Mouse (Mus musculus): ENCODE data around the gene Gas2l3. TPM values are rescaled to one million over a fixed set of nuclear protein-coding genes. Genes with fewer than 3 reads are reported as not detected.
A peak's percentile ranks its signal among the peaks of the same experiment; 100 is the strongest.

The Gas2l3 gene
- total and polyA plus RNA-seq, 2 experiments from 2014 or later, result 8.0 to 19.7 TPM

- H3K36me3 ChIP-seq (replicated peaks; ENCODE audit: control insufficient read depth, insufficient read depth, low read length), result no peaks in the 10 kb centered on the region
- 0 out of 2 replicates have a peak, but pooled peaks cover 4% of the 10 kb centered on the region for H3K9me3 ChIP-seq (replicated peaks; ENCODE audit: control insufficient read depth, low read length)
- no peaks in the 10 kb centered on the region for H3K27me3 ChIP-seq (ENCODE audit: control insufficient read depth, insufficient read depth, low read length)
- no peak for TF ChIP-seq EP300 (IDR thresholded peaks at IDR 0.05; ENCODE audit: low read depth)
- no peak for TF ChIP-seq CTCF (IDR thresholded peaks at IDR 0.05; ENCODE audit: low read depth)
- DNase-seq (ENCODE audit: low spot score) (no peak), ATAC-seq (ENCODE audit: insufficient read depth, low read depth) (no peak)
- H3K27ac ChIP-seq (ENCODE audit: low read depth), result no peak overlapping the region
- no peaks in the 10 kb centered on the region for H3K4me1 ChIP-seq (ENCODE audit: control insufficient read depth, insufficient read depth)
- no peak overlapping the region for H3K4me2 ChIP-seq (ENCODE audit: low read depth, low read length)
- H3K4me3 ChIP-seq (ENCODE audit: low read depth, low read length), result no peak overlapping the region
- H3K9ac ChIP-seq (replicated peaks; ENCODE audit: low read depth, low read length), result no peak overlapping the region
- 70% methylated on average over 7 of the region's 7 CpGs for WGBS
These were observed 27.0 kb upstream of the Gas2l3 start for GRCm38 (mm10) chr10:89470596-89471353.

GRCm38 (mm10) chr10:89464760-89465405 is 21.1 kb upstream of the Gas2l3 start:
- TF ChIP-seq EP300 (IDR thresholded peaks at IDR 0.05; ENCODE audit: low read depth) (no peak), CTCF (IDR thresholded peaks at IDR 0.05; ENCODE audit: low read depth) (no peak)
- 71% methylated on average over 4 of the region's 4 CpGs for WGBS
- Histone ChIP-seq H3K36me3 (replicated peaks; ENCODE audit: control insufficient read depth, insufficient read depth, low read length) (no peaks in the 10 kb centered on the region), H3K27ac (ENCODE audit: low read depth) (no peak overlapping the region), H3K9ac (replicated peaks; ENCODE audit: low read depth, low read length) (no peak overlapping the region), H3K4me3 (ENCODE audit: low read depth, low read length) (no peak overlapping the region), H3K4me2 (ENCODE audit: low read depth, low read length) (no peak overlapping the region), H3K9me3 (replicated peaks; ENCODE audit: control insufficient read depth, low read length) (0 out of 2 replicates have a peak, but pooled peaks cover 2% of the 10 kb centered on the region), H3K27me3 (ENCODE audit: control insufficient read depth, insufficient read depth, low read length) (no peaks in the 10 kb centered on the region), H3K4me1 (ENCODE audit: control insufficient read depth, insufficient read depth) (no peaks in the 10 kb centered on the region)
- DNase-seq (ENCODE audit: low spot score) (no peak), ATAC-seq (ENCODE audit: insufficient read depth, low read depth) (no peak)

- TF ChIP-seq CTCF (IDR thresholded peaks at IDR 0.05; ENCODE audit: low read depth), result no peak
- TF ChIP-seq EP300 (IDR thresholded peaks at IDR 0.05; ENCODE audit: low read depth), result no peak
- no peaks in the 10 kb centered on the region for H3K27me3 ChIP-seq (ENCODE audit: control insufficient read depth, insufficient read depth, low read length)
- WGBS, result 82% methylated on average over 11 of the region's 11 CpGs
- no peak overlapping the region for H3K27ac ChIP-seq (ENCODE audit: low read depth)
- DNase-seq (ENCODE audit: low spot score) (no peak), ATAC-seq (ENCODE audit: insufficient read depth, low read depth) (no peak)
- no peaks in the 10 kb centered on the region for H3K36me3 ChIP-seq (replicated peaks; ENCODE audit: control insufficient read depth, insufficient read depth, low read length)
- no peak overlapping the region for H3K4me3 ChIP-seq (ENCODE audit: low read depth, low read length)
- no peak overlapping the region for H3K4me2 ChIP-seq (ENCODE audit: low read depth, low read length)
- H3K9me3 ChIP-seq (replicated peaks; ENCODE audit: control insufficient read depth, low read length), result no peaks in the 10 kb centered on the region
- H3K9ac ChIP-seq (replicated peaks; ENCODE audit: low read depth, low read length), result no peak overlapping the region
- no peaks in the 10 kb centered on the region for H3K4me1 ChIP-seq (ENCODE audit: control insufficient read depth, insufficient read depth)
These were observed 19.1 kb upstream of the Gas2l3 start for GRCm38 (mm10) chr10:89462890-89463289.

DNA sequence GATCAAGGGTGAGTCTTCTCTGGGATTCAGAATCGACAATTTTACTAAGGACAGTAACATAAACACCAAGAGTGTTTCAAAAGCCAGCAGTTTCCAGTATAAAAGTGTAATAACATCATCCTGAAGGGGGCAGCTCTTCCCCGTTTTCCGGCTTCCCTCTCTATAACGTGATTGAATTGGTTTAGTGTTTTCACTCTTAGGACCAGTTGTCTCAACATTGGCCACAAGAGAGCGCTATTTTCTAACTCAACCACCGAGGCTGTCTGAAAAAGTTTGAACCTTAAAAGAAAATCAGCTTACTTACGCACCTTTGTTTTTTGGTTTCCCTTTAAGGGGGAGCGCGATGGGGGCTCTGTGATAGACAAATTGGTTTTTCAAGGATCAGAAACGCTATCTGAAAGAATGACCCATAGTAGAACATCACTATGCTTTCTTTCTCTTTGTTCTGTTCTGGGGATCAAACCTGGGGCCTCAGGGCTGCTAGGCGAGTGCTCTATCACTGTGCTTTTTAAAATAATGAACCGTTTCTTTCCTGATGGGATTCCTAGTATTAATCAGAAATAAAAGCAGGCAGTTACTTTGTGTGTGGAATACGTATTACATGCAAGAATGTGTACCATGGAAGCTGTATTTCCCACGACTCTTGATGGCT is 18.2 kb upstream of the Gas2l3 start:
- no peaks in the 10 kb centered on the region for H3K27me3 ChIP-seq (ENCODE audit: control insufficient read depth, insufficient read depth, low read length)
- no peak overlapping the region for H3K27ac ChIP-seq (ENCODE audit: low read depth)
- no peaks in the 10 kb centered on the region for H3K36me3 ChIP-seq (replicated peaks; ENCODE audit: control insufficient read depth, insufficient read depth, low read length)
- no peaks in the 10 kb centered on the region for H3K4me1 ChIP-seq (ENCODE audit: control insufficient read depth, insufficient read depth)
- H3K4me2 ChIP-seq (ENCODE audit: low read depth, low read length), result peak overlapping the region; percentile 39; the same call in 1 of the 2 replicates
- DNase-seq (ENCODE audit: low spot score), result peak; percentile 88
- TF ChIP-seq EP300 (IDR thresholded peaks at IDR 0.05; ENCODE audit: low read depth) (no peak), CTCF (IDR thresholded peaks at IDR 0.05; ENCODE audit: low read depth) (peak; percentile 95)
- no peak overlapping the region for H3K9ac ChIP-seq (replicated peaks; ENCODE audit: low read depth, low read length)
- peak; percentile 68; the same call in 1 of the 2 replicates for ATAC-seq (ENCODE audit: insufficient read depth, low read depth)
- peak overlapping the region; percentile 23; the same call in 1 of the 2 replicates for H3K4me3 ChIP-seq (ENCODE audit: low read depth, low read length)
- 21% methylated on average over 14 of the region's 14 CpGs for WGBS
- no peaks in the 10 kb centered on the region for H3K9me3 ChIP-seq (replicated peaks; ENCODE audit: control insufficient read depth, low read length)

DNA sequence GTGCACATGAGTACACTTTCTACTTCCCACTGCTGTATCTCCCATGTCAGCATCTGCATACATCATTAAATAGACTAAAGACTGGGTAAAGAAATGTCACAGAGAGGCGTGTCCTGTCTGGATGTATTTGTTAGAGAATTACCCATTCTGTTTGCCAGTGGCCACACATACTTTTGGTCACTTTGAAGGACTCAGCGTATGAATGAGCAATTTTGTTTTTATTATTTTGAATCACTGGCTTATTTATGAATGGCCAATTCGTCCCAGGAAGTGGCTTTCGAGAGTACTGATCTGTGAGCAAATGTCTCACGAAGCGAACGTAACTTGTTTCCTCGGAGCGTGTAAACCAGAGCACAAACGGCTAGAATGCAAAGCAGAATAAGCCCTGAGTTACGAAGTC is 17.2 kb upstream of the Gas2l3 start:
- Histone ChIP-seq H3K36me3 (replicated peaks; ENCODE audit: control insufficient read depth, insufficient read depth, low read length) (no peaks in the 10 kb centered on the region), H3K4me1 (ENCODE audit: control insufficient read depth, insufficient read depth) (no peaks in the 10 kb centered on the region), H3K27ac (ENCODE audit: low read depth) (no peak overlapping the region), H3K4me2 (ENCODE audit: low read depth, low read length) (no peak overlapping the region), H3K4me3 (ENCODE audit: low read depth, low read length) (no peak overlapping the region), H3K27me3 (ENCODE audit: control insufficient read depth, insufficient read depth, low read length) (no peaks in the 10 kb centered on the region), H3K9ac (replicated peaks; ENCODE audit: low read depth, low read length) (no peak overlapping the region), H3K9me3 (replicated peaks; ENCODE audit: control insufficient read depth, low read length) (no peaks in the 10 kb centered on the region)
- TF ChIP-seq EP300 (IDR thresholded peaks at IDR 0.05; ENCODE audit: low read depth) (no peak), CTCF (IDR thresholded peaks at IDR 0.05; ENCODE audit: low read depth) (no peak)
- 87% methylated on average over 11 of the region's 11 CpGs for WGBS
- ATAC-seq (ENCODE audit: insufficient read depth, low read depth) (no peak), DNase-seq (ENCODE audit: low spot score) (no peak)
